Mouse (Mus musculus): ENCODE results near the gene Lypla2.

- TF ChIP-seq CTCF (IDR thresholded peaks at IDR 0.05) (no peak), EP300 (IDR thresholded peaks at IDR 0.05) (no peak)
Measured at GRCm38 (mm10) chr4:135953179-135953578, 19.2 kb downstream of the Lypla2 start.
